Mouse (Mus musculus) frontal cortex, adult 2 months (tissue): ENCODE measurements around the gene Dnal4. TPM values are rescaled to one million over a fixed set of nuclear protein-coding genes. Genes with fewer than 3 reads are reported as not detected.
"Not testable (repeated sequence)": the region's sequence is repeated elsewhere in the genome, so short reads cannot be mapped to it uniquely, and the experiment has no call there.

Experiments used
- DNase-seq, 2 experiments: peaks; one replicate each; pipeline ENCODE4 v3.0.0; 2022; ENCODE audit warnings: low spot score in 1 of 2; ENCODE audit errors: extremely low spot score in 1 of 2
- polyA plus RNA-seq: library from polyadenylated mRNA; depleted of rRNA; stranded (reverse); fragments of >200 nt; gene quantifications from 2 replicates; pipeline ENCODE4 v1.2.3, GENCODE M21; 2012; rRNA removed

Dnal4 gene
- polyA plus RNA-seq: 84.6 and 85.4 TPM in 2 replicates

DNA sequence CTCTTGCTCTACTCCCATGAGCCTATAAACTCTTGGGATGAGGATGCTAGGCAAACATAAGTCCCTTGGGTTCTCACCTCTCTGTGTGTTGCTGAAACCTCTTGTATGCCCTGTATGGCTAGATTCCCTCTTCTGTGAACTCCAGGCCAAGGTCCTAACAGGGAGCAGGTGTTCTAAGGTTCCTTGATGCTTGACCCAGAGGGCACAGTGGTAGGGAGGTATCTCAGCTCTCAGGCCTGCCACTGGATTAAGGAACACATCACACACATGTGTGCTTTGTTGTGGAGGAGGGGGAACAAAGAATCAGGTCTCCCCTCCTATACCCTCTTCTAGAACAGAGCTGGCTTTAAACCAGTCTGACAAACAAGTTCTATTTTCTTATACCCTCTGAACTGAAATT is at the start of gene Dnal4:
Gene Dnal4 (minus strand): TSS at position 101 of the 400 bp plus-strand sequence.
- no peak for DNase-seq

DNA sequence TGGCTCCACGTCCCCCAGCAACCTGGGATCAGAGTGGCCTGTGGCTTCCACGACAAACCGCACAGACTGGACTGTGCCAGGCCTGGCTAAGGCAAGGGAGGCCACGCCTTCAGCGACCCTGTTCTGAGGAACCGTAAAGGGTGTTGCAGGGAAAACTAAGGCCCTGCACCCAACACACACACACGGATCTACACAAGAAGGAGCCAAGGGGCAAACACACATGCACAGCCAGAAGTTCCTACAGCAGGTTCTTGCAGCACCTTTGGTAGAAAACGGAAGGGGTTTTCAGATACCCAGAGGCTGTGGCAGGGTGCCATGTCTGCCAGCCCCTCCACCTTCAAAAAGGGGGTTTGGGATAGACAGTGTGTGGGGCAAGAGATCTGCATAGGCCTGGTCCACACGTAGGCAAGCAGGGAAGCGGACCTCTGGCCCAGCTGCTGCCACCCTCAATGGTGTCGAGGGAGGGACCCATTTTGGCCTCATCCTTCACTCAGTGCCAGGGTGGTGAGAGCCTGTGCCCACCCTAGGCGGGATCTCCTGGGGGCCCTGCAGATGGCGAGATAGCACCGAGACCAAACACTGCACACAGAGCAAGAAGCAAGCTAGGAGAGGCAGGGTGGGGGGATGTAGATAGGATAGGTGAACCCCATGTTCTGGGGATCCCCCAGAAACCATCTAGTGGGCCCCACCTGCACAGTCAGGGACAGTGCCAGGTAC is 49.6 kb upstream of the Dnal4 start:
- DNase-seq: no peak

DNA sequence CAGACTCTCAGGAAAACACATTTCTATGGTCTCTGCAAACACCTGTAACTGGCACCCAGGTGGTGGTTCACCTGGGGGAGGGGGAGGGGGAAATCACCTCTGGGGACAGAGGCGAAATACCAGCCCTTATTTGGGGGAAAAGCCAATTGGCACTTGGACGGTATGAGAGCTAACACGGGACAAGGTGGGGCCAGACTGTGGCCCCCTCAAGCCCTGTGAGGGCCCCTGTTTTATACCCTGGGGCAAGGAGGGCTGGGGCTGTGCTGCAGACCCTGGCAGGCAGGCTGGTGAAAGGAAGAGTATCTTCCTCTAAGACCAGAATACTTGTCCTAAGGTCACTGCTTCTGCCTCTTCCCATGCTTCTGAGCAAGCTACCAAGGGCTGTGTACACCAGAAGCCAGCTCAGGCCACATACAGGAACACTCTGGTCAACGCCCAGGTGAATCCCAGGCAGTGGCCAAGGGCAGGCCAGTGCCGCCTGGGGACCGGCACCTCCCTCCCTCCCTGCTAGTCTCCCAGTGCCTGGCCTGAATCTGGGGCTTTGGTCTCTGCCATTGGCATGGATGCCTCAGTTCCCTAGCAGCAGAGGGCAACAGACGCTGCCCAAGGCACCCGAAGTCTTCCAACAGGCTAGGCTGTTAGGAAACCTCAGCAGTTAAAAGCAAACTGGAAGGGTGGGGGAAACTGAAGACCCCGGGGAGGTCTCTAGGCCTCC is 48.7 kb upstream of the Dnal4 start:
- no peak for DNase-seq

DNA sequence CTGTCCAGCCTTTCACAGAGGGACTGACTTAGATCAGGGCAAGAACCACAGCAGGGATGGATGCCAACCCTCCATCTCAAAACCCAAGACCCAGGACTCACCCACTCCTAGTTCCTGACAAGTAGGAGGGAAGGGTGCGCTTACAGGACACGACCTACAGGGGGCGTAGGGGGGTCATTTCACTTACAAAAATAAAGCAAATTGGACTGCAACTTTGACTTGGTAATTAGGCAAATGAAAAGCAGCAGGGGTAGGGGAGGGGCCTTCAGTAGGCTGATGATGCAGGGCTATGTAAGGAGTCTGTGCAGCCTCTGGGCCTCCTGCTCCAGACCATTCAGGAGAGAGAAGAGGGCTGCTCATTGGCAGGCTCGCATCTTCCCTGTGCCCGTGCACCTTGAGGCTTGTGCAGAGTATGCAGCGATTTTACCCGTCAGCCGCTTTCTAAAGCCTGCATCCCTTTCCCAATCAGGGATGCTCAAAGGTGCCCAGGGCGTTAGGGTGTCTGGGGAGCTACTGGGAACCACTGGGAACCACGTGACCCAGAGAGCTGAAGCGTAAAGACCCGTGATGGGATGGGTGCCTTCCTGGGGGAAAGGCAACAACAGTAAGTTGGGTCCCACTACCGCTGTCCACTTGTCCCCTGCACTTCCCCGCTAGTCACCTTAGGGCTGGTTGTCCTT is 47.6 kb upstream of the Dnal4 start:
- peak in 1 of 2 experiments; percentile 55 for DNase-seq

DNA sequence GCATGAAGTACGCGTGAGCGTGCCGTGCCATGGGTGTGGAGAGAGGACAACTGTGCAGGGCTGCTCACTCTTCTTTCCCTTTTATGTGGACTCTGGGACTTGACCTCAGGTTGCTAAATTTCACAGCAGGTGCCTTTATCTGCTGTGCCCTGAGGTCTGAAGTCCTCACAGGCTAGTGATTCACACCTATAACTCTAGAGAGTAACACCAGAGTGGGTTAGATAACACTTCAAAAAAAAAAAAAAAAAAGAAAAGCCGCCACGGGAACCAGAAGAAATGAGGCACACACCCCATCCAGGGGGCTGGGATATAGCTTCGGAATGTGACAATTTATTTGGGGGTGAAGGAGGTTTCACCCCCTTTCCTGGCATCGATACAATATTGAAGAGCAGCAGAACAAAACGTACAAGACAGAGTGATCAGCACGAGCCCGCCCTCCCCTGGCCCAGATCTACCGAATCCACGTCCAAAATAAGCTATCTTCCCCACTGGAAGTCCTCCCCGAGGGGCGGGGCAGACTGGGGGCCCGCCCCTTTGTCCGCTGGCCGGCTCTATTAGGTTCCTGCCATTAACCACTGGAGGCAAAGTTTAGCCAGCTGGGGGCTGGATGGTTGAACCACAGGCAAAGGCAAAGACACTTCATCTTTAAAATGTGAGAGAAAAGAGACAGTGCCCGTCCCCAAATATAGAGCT is 46.1 kb upstream of the Dnal4 start:
- DNase-seq: peak in 1 of 2 experiments; percentile 51

DNA sequence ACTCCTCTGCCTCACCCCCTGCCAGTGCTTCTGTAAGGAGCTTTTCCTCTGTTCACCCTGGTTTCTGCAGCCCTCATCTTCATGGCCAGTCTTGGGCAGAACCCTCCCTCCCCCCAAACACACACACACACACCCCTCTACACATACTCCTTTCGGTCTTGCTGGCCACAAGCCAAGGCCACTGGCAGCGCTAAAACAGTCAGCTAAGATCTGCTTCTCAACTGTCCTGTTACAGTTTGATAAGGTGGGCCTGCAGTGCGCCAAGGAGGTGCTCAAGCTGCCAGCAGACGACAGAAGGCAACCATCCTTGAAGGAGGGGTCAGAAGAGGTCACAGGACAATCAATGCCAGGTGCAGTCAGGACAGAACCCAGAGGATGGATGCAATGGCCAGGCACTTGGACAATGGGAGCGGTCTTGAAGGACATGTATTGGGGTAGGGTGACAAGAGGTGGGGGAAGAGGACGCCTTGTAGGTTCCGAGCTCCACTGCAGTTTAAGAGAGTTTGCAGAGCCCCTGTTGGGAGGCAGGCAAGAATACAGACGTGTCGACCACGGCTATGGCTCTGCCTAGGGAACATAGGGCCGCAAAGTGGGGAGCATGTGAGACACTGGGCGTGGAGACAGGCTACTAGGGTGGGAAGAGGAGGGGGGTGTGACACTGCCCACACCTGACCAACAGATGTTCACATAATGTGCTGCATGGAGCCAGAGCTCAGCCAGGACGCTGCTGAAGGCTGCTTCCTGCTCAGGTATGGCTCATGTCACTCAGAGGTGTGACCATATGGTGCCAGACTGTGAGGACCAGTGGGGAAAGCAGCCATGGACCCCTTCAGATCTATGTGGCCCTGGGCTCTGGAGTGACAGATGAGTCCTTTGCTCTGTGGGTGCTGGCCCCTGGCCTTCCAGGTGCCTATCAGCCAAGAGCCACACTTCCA is 44.9 kb upstream of the Dnal4 start:
- peak in 1 of 2 experiments; percentile 17 for DNase-seq

DNA sequence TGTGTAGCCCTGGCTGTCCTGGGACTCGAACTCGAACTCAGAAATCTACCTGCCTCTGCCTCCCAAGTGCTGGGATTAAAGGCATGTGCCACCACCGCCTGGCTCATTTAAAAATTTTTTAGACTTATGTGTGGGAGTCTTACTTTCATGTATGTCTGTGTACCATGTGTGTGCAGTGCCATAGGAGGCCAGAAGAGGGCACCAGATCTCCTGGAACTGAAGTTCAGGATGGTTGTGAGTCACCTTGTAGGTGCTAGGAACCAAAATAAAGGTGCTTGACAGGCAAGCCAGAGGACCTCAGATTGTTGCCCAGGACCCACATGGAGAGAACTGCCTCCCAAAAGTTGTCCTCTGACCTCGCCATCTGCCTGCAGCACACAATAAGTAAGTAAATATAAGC is 40.7 kb upstream of the Dnal4 start:
- DNase-seq: no peak

DNA sequence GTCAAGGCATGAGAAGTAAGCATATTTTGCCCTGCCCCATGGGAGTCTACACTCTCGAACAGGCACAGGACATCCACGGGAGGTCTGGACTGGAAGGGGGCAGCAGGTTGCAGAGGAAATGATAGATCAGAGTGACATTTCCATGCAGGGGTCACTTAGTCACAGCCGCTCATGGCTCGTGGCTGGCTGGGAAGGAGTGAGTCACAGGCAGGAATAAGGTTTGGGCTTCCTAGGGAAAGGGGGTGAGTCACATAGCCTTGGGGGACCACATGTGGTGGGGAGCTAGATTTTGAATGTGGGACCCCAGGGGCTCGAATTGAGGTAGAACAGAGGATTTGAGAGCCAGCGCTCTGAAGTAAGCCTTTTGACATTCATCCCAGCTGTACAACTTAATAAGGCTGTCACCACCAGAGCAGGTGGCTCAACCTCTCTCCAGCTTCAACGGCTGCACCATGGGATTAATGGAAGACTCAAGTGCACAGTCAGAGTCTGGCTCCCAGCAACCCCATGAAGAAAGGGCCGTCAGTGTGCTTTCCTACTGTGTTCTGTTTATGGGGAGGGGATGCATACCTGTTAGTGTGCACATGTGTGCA is 36.1 kb upstream of the Dnal4 start:
- no peak for DNase-seq

DNA sequence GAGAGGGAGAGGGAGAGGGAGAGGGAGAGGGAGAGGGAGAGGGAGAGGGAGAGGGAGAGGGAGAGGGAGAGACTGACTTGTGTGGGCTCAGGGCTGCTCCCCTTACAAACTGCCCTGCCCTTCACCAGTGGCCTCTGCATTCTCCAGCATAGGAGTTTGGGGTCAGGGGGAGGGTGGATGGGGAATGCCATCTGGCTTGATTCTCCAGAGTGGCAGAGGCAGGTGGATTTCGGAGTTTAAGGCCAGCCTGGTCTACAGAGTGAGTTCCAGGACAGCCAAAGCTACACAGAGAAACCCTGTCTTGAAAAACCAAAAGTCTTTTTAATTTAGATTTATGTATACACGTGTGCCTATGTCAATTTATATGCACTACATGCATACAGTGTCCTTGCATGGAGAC is 35.2 kb upstream of the Dnal4 start:
- not testable (repeated sequence) for DNase-seq

DNA sequence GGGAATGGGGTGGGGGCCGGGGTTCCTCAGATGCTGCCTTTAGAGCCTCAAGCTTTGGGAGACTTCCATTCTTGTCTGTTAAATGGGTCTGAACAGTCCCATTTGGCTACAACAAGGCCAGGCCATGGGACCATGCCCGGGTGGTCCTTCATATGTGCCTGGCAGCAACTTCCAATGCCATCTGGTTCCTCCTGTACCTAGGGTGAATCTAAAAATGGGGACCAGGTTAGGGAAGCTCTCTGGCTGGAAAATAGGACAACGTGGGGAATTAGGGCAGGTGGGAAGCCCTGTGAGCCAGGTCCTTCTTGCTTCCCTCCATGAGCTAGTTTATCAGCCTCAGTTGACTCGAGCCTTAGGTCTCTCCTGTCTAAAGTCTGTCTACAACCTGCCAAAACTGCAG is 33.3 kb upstream of the Dnal4 start:
- DNase-seq: no peak

DNA sequence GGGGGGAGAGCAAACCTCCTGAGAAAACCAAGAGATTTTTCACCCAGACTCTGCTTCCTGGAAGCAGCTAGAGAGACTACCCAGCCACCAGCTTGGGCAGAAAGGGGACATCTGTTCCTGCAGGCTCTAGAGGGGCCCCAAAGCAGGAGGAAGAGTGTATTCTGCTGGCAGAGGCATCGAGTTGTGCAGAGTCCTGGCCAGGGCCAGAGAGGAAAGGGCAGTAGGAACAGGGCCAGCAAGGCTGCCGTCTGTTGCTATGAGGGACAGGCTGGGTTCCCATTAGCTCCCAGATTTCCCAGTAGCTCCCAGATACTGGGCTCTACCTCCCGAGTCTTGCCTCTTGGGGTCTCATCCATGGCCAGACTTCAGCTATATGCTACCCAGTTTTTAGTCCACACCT is 32.4 kb upstream of the Dnal4 start:
- DNase-seq: no peak

DNA sequence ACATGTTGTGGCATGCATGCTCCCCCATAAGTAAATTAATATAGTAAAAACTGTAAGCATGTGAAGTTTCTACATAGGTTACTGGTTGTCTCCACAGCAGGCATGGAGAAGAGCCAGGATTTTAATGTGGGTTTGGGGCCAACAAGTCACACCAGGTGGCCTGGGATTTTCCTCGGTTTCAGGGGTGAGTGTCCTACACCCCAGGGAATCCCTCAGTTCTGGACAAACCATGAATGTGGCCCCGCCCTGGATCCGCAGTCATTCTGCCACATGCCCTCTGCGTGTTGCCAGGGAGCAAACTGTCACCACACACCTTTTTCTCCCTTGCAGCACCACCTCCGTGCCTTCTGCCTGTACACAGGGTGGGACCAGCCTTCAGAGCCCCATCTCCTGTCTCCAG is 31.0 kb upstream of the Dnal4 start:
- no peak for DNase-seq

DNA sequence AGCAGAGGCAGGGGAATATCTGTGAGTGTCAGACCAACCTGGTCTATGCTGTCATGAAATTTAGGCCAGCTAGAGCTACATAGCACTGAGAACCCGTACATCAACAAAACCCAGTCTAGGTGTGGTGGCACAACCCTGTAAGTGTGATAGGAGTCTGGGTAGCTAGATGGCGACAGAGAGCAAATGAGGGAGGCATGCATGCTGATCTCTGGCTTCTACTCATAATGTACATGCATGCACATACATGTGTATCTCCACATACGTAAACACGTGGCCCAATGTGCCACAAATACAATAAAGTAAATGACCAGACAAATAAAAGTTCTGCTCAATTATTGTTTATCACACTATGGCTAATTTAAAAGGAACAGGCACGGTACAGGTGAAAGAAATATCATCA is 30.5 kb upstream of the Dnal4 start:
- DNase-seq: peak in 1 of 2 experiments; percentile 73

DNA sequence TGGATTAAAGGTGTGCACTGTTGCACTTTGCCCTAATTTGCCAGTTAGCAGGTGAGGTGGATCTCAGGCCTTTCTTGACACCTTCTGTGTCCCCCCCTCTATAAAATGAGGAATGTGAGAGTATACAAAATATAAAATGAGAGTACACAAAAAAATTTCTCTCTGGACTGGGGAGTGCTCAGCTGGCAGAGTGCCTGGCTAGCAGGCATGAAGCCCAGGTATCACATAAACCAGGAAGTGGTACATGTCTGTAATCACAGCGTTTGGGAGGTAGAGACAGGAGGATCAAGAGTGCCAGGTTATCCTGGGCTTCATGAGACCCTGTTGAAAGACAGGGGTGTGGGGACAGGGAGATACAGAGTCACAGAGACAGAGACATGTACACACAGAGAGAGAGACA is 29.4 kb upstream of the Dnal4 start:
- no peak for DNase-seq

DNA sequence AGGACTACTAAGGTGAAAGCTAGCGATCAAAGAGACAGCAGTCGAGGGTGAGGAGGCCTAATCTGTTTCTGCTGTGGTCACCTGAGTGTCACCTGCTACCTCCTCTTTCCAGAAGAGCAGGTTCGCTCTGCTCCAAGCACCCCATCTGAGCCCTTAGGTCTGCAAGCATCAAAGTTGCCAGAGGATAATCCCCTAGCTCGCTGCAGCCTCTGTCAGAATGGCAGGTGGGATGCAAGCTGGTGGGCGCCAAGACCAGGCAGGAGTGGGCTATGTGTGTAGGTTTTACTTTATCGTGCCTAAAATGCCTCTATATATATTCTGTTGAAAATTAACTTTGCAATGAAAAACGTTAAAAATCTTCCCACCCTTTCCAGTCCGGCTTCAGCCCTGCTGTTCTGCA is 27.6 kb upstream of the Dnal4 start:
- no peak for DNase-seq

DNA sequence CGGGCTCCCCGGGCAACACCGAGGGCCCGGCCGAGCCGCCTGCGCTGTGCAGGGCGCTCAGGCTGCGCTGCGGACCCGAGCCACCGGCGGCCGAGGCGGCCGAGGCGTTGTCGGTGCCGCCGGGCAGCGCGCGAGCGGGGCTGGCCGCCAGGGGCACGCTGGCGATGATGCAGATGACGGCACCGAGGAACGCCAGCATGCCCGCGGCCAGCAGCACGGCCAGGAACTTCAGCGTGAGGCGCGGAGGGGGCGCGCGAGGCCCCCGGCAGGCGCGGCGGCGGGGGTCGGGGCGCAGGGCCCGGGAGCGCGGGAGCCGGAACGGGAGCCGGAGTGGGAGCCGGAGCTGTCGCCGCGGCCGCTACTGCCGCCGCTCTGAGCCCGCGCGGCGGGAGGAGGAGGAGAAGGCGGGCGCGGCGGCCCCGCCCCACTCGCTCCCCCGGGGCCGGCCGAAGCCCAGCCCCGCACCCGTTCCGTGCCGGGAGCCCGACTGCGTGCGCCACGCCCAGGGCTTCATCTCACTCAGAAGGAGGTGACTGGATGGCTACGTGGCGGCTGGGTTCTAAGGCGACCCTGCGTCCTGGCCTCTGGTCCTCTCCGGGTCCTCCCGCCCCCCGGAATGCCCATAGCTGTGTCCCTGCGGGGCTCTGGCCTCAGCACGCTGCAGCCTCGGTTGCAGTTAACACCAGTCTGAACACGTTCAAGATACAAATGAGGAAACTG is 26.9 kb upstream of the Dnal4 start, which contains the start of gene Nptxr:
Gene Nptxr (minus strand): TSS at position 415 of the 720 bp plus-strand sequence.
- DNase-seq: peak in 1 of 2 experiments; percentile 71

DNA sequence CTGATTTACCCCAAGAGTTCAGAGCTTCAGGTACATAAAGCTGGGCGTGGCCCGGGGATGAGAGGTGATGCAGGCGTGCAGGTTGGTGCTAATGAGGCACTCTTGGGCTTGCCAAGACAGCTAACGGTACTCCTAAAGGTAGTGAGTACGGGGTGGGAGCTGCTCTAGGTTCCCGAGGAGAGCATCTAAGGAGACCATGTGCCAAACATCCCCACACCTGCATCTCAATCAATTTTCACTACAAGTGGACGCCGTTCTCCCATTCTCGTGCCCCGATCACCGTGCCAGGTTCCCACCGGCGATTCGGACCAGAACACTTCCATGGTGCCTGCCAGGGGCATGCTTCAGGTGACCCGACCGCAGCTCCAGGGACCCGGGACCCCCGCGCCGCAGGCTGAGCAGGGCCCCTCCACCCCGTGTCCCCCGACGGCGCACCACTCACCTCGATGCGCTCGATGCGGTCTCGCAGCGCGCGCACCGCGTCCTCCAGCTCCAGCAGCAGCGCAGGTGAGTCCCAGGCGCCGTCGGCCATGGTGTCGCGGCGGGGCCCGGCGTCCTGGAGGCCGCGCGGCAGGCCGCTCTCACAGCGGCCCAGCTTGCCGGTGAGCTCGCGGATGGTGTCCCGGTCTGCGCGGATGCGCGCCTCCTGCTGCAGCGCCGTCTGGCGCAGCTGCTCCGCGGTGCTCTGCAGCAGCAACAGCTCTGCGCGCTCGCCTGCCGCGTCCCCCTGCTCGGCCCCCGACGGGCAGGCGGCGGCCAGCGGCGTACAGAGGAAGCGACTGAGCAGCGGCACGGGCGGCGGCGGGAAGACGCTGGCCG is 26.1 kb upstream of the Dnal4 start:
- peak in 1 of 2 experiments; percentile 0 for DNase-seq

DNA sequence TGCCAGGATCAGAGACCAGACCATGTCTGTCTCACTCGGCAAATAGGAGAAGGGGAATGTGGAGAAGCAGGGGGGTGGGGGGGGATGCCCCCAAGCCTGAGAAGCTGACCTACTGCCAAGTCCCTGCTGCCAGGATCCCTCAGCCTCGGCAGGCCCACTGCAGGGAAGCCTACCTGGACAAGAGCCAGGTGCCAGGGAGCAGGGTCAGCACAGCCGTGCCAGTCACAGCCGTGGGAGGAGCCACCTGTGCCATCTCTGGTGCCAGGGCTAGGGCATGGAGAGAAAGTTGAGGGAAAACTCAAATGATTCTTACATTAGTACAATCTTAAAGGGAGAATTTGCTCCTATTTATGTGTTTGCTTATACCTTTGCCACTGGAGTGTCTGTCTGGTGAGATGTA is 24.7 kb upstream of the Dnal4 start:
- no peak for DNase-seq
